Mouse (Mus musculus) Patski (cell line): Measurements from ENCODE around the gene Eno2. TPM values are rescaled to one million over a fixed set of nuclear protein-coding genes. Genes with fewer than 3 reads are reported as not detected.

ENCODE experiments used
- ATAC-seq: fragments of 100-300 bp; one replicate; pipeline ENCODE4 v1.8.0; 2021
- CTCF ChIA-PET: fragments of 350-600 bp; sonication (Branson Sonifier 250); formaldehyde crosslinking; loops from one replicate; lab custom pipeline; 2022; ENCODE audit warnings: inconsistent platforms; lab: Charles Lee
- POLR2A ChIA-PET: fragments of 350-600 bp; sonication (Branson Sonifier 250); formaldehyde crosslinking; loops from one replicate; lab custom pipeline; 2022; ENCODE audit warnings: antibody characterized with exemption, inconsistent platforms; lab: Charles Lee
- DNase-seq: peaks from one replicate; pipeline ENCODE4 v3.0.0-alpha.2; 2011; ENCODE audit warnings: low read depth, low spot score
- H3K27me3 ChIP-seq: fragments of 371-371 bp; one replicate; pipeline ENCODE4 v1.5.1; 2021
- CTCF ChIP-seq: fragments of 100-300 bp; IDR thresholded peaks from one replicate; pipeline ENCODE4 v1.5.1; 2021
- in situ Hi-C: fragments of 300-500 bp; cut with MboI; formaldehyde crosslinking; loops from 3 replicates; pipeline ENCODE4 v1.11.1; 2018; ENCODE audit warnings: low pct_unique_long_range_greater_than_20kb, mixed read lengths
- polyA plus RNA-seq: library from polyadenylated mRNA; unstranded; gene quantifications from one replicate; pipeline ENCODE4 v1.2.3, GENCODE M21; 2021

The Eno2 gene
- polyA plus RNA-seq, 1 experiment from 2014 or later = 25.8 TPM

GRCm38 (mm10) chr6:124743647-124744046 is 25.8 kb downstream of the Eno2 start:
- ATAC-seq (no peak), DNase-seq (no peak)
- ChIA-PET CTCF (interaction anchor here (0.7 to 2.6 kb wide), 7 partner anchors 12 to 102 kb away, joined by 3 to 19 read pairs (median 4); partner anchors contain the start of genes Emg1, Gm45234 and Phb2), POLR2A (interaction anchor here (1.1 to 3.6 kb wide), 2 partner anchors 15 to 85 kb away, joined by 3 to 25 read pairs; partner anchors contain the start of genes Cdca3 and Usp5)
- in situ Hi-C loops = no loop called here
- TF ChIP-seq CTCF = no peak
- no peaks in the 10 kb centered on the region for H3K27me3 ChIP-seq

- POLR2A ChIA-PET = interaction anchor here (1.1 to 3.6 kb wide), 2 partner anchors 15 to 86 kb away, joined by 3 to 25 read pairs; partner anchors contain the start of genes Cdca3 and Usp5
These were observed 26.5 kb downstream of the Eno2 start for GRCm38 (mm10) chr6:124742839-124743514.

GRCm38 (mm10) chr6:124741842-124742241 is 27.6 kb downstream of the Eno2 start:
- in situ Hi-C loops = no loop called here
- no peak for DNase-seq
- no peak for TF ChIP-seq CTCF
- ChIA-PET POLR2A (interaction anchor here (0.8 to 2.5 kb wide), 5 partner anchors 10 to 73 kb away, joined by 3 to 15 read pairs (median 4); partner anchors contain the start of genes Atn1 and Tpi1), CTCF (interaction anchor here (0.6 to 2.2 kb wide), 6 partner anchors 11 to 100 kb away, joined by 3 to 12 read pairs (median 6); no protein-coding TSS in a partner anchor)
- H3K27me3 ChIP-seq = no peaks in the 10 kb centered on the region
- ATAC-seq = no peak

More at GRCm38 (mm10) chr6:124742839-124743514, 26.5 kb downstream of the Eno2 start:
- TF ChIP-seq CTCF = no peak
- in situ Hi-C loops = no loop called here
- H3K27me3 ChIP-seq = no peaks in the 10 kb centered on the region
- ATAC-seq = no peak
- CTCF ChIA-PET = interaction anchor here (1.1 to 2.2 kb wide), 4 partner anchors 40 to 101 kb away, joined by 3 to 8 read pairs (median 4); no protein-coding TSS in a partner anchor
- no peak for DNase-seq

- DNase-seq (peak; percentile 86), ATAC-seq (peak; percentile 74)
- CTCF ChIA-PET = interaction anchor here (0.6 to 2.2 kb wide), 7 partner anchors 12 to 99 kb away, joined by 3 to 12 read pairs (median 5); no protein-coding TSS in a partner anchor
These were observed 28.3 kb downstream of the Eno2 start, which contains the start of gene Grcc10 for GRCm38 (mm10) chr6:124740888-124741761. TSS of gene Grcc10 (minus strand) at chr6:124741374.

GRCm38 (mm10) chr6:124740211-124740887 is 29.1 kb downstream of the Eno2 start:
- no peaks in the 10 kb centered on the region for H3K27me3 ChIP-seq
- TF ChIP-seq CTCF = no peak
- in situ Hi-C loops = no loop called here
- ChIA-PET CTCF (interaction anchor here (0.7 to 2.2 kb wide), 7 partner anchors 18 to 99 kb away, joined by 3 to 8 read pairs (median 5); no protein-coding TSS in a partner anchor), POLR2A (interaction anchor here (1.4 to 2.5 kb wide), 5 partner anchors 9 to 25 kb away, joined by 4 to 15 read pairs (median 6); partner anchors contain the start of gene Atn1)
- DNase-seq (no peak), ATAC-seq (peak; percentile 34)

More at GRCm38 (mm10) chr6:124740888-124741761, 28.3 kb downstream of the Eno2 start, which contains the start of gene Grcc10:
- H3K27me3 ChIP-seq = no peaks in the 10 kb centered on the region
- POLR2A ChIA-PET = interaction anchor here (0.8 to 2.5 kb wide), 5 partner anchors 10 to 24 kb away, joined by 3 to 15 read pairs (median 6); partner anchors contain the start of gene Atn1
- in situ Hi-C loops = no loop called here
- TF ChIP-seq CTCF = no peak

GRCm38 (mm10) chr6:124739231-124739796 is 30.2 kb downstream of the Eno2 start:
- ChIA-PET CTCF (interaction anchor here (0.7 to 2.1 kb wide), 5 partner anchors 19 to 98 kb away, joined by 3 to 6 read pairs (median 4); no protein-coding TSS in a partner anchor), POLR2A (interaction anchor here (1.4 to 2.5 kb wide), 4 partner anchors 18 to 24 kb away, joined by 4 to 15 read pairs (median 7); partner anchors contain the start of gene Atn1)
- in situ Hi-C loops = loop anchor here (5.0 kb wide), 1 partner anchor 97 kb away; no protein-coding TSS in a partner anchor
- TF ChIP-seq CTCF = no peak
- DNase-seq (no peak), ATAC-seq (no peak)
- H3K27me3 ChIP-seq = no peaks in the 10 kb centered on the region

- POLR2A ChIA-PET = interaction anchor here (2.0 kb wide), 1 partner anchor 21 kb away, joined by 6 read pairs; no protein-coding TSS in a partner anchor
- in situ Hi-C loops = loop anchor here (5.0 kb wide), 1 partner anchor 96 kb away; no protein-coding TSS in a partner anchor
- H3K27me3 ChIP-seq = no peaks in the 10 kb centered on the region
- ATAC-seq (no peak), DNase-seq (no peak)
- CTCF ChIA-PET = interaction anchor here (0.8 to 2.1 kb wide), 2 partner anchors 20 to 22 kb away, joined by 3 to 6 read pairs; no protein-coding TSS in a partner anchor
- TF ChIP-seq CTCF = no peak
These were observed 30.9 kb downstream of the Eno2 start, which contains the start of gene Ptpn6 for GRCm38 (mm10) chr6:124738511-124739023. TSS of gene Ptpn6 (minus strand) at chr6:124738714.

GRCm38 (mm10) chr6:124737040-124737439 is 32.4 kb downstream of the Eno2 start:
- DNase-seq = no peak
- ATAC-seq = no peak
- in situ Hi-C loops = loop anchor here (5.0 kb wide), 1 partner anchor 95 kb away; no protein-coding TSS in a partner anchor
- ChIA-PET CTCF (no interaction called here), POLR2A (no interaction called here)
- H3K27me3 ChIP-seq = no peaks in the 10 kb centered on the region
- TF ChIP-seq CTCF = no peak
